Mouse (Mus musculus): ENCODE results near the gene Atp8a1.

DNA sequence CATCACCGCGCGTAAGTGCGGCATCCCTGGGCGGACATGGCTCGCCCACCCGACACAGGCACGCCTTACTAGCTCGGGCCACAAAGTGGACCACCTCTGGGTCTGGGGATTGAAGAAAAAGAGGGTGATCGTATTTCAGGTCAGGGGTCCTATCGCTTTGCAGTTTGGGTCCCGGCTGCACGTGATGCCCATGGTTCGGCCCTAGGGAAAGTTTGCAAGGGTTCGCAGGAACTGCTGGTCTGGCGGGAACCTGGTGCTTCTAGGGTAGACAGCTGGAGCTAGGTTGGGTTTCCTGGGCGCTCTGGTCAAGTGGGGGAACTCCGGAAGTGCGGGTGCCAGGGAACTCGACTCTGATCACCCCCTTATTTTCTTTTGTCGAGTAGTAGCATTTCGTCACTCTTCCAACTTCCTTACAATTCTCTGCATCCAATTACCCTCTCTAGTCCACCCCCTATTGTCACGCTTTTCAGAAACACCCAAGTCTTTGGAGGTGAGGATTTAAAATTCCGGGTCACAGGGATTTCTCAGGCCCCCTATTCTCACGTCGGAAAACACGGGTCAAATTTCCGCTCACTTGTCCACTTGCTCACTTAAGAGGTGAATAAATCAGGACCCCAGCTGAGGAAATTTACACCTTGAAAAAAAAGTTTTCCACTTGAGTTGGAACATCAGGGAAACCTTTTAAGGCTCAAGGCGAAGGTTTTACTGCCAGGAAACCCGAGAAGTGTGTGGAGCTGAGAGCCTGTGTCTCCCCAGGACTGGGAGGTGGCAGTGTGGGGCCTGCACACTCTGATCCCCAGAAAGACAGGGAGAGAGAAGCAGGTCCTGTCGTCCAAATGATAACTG, 238.3 kb downstream of the Atp8a1 start:
- TF ChIP-seq CTCF (IDR thresholded peaks at IDR 0.05; ENCODE audit: borderline replicate concordance, control insufficient read depth, extremely low read depth, insufficient read depth, low read length, poor library complexity) (no peak), POLR2A (IDR thresholded peaks at IDR 0.05; ENCODE audit: control insufficient read depth, extremely low read depth, insufficient read depth, low read length, poor library complexity) (no peak)

Measured in thymus, adult 2 months (tissue).